Mouse (Mus musculus): ENCODE measurements around the gene Nyx.
"Not testable (repeated sequence)": the region's sequence is repeated elsewhere in the genome, so short reads cannot be mapped to it uniquely, and the experiment has no call there.

Nyx gene

DNA sequence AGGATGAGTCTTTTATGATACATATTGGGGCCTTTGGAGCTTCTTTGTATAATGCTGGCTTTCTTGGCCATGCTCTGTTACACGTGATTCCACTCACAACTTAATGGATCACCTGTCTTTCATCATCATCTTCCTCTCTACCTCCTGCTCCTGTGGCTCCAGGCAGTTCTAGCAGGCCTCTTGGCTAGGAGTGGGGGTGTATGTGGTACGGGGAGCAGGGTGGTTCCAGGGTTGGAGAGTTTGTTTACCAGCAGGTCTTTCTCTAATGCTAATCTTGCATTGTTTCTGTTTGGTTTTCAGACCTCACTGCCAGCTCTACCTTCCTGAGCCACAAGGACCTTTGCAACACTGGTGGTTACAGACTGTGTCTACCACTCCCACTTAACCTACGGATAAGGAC is at the start of gene Nyx:
Gene Nyx (plus strand): TSS at position 301 of the 400 bp plus-strand sequence.
- in situ Hi-C loops (cut with MseI, MboI) = loop anchor here (25.0 kb wide), 1 partner anchor 229 kb away; no protein-coding TSS in a partner anchor

DNA sequence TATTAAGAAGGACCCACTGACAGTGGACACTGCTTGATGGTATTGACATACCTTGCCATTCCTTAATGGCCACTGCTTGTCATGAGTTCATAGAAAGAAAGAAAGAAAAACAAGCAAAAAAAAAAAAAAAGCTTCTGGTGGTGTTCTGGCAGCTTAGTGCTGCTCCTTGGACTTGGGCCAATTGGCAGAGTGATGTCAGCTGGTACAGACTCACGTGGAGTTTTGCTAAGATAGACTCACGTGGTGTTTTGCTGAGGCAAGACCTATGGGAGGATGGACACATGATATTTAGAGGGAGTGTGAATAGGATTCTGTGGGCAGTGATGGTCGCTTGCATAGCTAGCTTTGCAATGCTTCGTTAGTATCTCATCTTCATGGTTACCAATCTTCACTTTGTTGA is 43.9 kb upstream of the Nyx start:
- in situ Hi-C loops (cut with MseI, MboI) = no loop called here

DNA sequence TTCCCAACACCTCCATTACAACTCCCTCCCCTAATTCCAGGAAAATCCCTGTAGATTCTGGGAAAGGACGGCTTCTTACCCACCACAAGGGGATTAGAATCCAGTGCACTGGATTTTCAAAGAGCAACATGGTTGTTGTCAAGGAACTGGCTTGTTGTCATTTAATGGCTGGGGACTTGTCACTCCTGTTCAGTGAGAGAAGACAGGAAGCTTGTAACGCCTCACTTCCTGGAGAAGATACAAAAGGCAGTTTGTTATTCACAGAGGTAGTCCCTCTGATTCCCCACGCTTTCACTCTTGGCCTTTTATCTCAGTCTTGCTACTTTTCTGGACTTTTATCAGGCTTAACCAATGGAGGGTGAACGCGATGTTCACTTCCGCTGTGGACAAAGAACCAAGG is 34.5 kb upstream of the Nyx start:
- in situ Hi-C loops (cut with MseI, MboI) = no loop called here

DNA sequence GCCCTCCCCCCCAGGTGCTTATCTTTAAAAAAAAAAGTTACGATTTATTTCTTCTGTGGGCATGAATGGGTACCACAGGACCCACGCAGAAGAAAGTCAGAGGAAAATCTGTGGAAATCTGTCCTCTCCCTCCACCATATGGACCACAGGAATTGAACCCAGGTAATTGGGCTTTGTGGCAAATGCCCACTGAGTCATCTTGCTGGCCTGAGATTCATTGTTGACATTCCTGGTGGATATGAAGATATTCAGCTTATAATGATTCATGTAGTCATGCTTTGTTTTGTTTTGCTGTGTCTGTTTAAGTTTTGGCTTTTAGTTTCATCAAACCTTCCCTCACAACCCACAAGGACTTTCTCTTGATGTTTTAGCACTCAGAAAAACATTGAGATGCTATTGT is 29.9 kb upstream of the Nyx start:
- in situ Hi-C loops (cut with MseI, MboI) = not testable (repeated sequence)

DNA sequence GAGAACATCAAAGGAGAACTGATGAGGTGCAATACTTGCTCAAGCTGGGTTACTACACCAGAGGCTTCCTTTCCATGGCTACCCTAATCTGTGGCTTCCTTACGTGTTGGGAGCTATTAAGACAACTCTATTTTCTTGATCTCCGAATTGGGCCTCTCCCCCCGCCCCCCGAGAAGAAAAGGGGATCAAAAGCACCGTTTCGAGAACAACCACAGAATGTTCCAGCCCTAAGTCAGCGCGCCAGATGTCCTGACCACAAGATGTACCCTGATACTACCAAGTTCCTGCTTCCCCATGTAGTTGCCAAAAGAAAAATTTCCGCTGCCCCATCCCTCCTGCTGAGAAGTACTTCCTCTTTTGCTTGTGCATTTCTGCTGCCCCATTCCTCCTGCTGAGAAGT is 9.4 kb upstream of the Nyx start:
- in situ Hi-C loops (cut with MseI, MboI) = loop anchor here (25.0 kb wide), 1 partner anchor 219 kb away; no protein-coding TSS in a partner anchor

DNA sequence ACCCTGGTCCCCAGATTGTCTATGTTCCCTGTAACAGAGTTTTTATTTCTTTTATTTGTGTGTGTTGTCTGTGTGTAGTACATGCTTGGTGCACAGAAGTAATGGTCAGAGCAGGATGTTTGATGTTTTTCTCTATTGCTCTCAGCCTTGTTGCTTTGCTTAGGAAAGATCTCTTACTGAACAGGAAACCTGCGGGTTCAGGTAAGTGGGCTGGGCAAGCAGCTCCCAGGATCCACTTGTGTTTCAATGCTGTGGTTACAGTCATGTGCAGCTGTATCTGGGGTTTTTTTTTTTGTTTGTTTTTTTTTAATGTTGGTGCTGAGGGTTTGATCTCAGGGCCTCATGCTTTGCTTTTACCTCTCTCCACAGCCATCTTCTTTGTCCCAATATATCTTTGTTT is 7.1 kb upstream of the Nyx start:
- in situ Hi-C loops (cut with MseI, MboI) = loop anchor here (25.0 kb wide), 1 partner anchor 221 kb away; no protein-coding TSS in a partner anchor

DNA sequence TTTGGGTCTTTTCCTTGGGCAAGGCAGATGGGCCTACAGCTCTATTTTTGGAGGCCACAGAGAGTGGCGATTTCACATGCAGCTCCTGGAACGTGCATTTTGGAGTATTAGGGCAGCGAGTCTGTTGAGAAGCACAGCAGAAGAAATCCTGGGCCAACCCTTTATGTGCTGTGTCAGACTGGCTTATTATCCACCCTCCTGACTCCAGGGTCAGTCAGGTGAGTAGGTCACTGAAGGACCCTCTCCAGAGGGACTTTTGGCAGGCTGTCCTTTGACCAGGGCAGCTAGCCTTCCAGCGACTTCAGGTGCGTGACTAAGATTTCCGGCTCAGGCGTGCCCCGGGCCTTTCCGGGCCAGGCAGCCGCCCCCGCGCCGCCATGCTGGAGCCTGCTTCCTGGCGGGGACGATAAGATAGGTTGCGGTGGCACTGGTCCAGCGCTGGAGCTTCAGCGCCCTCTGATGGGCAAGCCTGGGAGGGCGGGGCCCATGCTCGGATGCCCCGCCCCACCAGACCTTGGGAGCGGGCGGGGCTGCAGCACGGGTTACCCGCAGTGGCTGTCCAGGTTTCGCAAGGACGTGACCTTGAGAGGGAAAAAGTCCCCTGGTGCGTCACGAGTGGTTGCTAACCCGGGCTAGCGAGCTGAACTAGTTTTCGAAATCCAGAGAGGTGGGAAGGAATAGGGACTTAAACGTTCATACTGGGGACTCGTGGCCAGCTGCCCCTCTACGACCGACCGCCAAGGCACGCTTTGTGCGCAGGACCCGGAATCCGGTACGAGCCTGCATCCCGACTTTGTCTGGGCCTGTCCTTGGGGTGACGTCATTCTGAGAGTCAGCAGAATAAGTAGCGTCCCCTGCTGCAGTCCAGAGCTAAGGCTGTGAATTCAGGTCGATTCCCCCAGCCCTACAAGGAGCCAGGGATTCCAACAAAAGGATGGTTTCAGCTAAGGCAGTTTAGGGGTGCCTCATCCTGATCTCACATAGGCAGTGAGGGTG is 4.3 kb upstream of the Nyx start:
- in situ Hi-C loops (cut with MseI, MboI) = loop anchor here (25.0 kb wide), 1 partner anchor 224 kb away; no protein-coding TSS in a partner anchor

DNA sequence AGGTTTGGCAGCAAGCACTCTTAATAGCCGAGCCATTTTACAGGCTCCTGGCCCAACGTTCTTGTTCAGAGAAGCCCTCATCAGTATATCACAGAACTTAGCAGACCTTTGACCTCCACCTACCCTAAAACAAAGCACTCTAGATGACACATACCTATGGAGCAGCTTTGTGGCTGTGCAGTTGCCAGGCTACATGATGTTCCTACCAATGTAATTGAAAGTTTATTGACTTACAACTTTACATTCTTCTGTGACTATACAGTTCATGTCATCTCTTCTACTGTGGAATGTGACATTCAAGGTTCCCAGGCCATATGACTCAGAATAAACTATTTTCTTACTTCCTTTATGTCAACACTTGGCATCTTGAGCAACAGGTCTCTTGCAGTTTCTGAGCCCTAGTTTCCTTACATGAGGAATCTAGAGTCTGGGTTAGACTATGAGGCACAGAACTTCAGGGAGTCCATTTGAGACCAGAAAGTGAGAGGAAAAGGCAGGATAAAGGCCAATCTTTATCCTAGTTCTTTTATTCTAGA is 2.9 kb upstream of the Nyx start:
- in situ Hi-C loops (cut with MseI, MboI) = loop anchor here (25.0 kb wide), 1 partner anchor 226 kb away; no protein-coding TSS in a partner anchor

DNA sequence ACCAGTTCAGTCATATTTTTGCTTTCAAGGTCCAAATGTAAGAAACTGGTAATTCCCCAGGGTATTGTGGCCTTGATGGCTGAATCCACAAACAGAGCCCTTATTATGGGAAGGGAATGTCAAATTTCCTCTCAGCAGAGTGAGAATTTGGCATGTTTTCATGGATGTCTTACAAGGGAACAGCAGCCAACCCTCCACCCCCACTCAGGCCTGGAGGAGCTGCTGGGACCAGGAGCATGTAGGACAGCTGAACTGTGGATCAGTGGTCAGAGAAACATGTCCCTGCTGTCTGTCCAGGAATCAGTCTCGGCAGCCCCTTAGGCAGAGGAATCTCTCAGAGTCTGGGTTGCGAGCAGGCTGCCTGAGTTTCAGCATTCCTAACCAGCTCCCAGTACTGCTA is 771 bp downstream of the Nyx start:
- in situ Hi-C loops (cut with MseI, MboI) = loop anchor here (25.0 kb wide), 1 partner anchor 229 kb away; no protein-coding TSS in a partner anchor

DNA sequence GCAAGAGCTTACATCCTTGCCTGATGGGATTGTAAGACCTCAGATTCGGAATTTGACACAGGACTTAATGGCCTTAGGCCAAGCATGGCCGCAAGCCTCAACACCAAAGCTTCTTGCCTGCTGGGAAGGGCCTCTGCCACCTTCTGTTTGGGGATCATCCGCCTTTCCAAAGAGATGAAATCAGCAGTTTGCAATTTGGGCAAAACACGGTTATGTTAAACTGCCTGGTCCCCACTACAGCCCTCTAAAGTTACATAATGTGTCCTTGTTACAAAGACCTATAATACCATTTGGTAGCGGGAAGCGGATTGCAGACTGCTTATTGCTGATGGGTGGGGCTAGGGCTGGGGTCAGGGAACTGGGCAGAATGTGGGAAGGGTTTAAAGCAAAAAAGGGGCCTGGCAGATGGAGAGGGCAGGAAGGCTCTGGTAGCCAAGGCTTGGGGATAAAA is 1.2 kb downstream of the Nyx start:
- in situ Hi-C loops (cut with MseI, MboI) = loop anchor here (25.0 kb wide), 1 partner anchor 230 kb away; no protein-coding TSS in a partner anchor

DNA sequence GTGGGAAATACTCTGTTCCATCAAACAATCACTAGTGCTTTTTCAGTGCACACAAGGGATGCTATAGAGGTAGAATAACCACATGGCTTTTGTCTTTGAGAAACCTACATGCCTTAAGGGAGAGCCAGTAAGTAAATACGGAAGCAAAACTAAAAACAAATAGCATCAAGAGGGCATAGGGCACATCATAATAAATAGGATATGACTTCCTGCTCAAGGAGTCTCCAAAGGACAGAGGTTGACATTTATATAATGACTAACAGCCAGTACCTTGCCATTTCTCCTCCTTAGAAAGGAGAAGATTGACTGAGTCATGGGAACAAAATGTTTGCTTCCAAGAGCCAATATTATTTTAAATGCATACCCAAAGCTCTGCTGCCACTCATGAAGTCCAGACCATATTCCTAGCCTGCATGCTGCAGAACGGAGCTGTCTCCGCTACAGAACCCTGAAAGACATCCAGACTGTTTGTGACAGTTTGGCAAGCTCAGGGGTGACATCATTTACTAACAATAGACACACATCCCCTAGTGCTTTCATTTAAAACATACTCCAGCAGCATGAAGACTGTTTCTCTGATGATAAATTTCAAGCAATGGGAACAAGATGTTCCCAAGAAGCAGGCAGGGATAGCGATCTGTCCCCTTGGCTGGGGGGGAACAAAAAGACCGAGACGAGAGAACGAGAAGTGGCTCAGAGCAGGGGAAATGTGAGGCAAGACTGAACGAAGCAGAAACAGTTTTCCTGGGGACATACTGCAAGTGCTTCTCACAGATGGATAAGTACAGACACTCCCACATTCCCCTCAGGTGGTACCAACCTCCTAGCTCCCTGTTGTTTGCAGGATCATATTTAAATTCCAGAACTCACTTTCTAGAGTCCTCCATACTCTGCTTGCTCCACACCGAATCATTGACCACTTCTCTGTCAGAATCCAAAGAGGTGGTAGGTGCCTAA is 3.5 kb downstream of the Nyx start:
- in situ Hi-C loops (cut with MseI, MboI) = loop anchor here (25.0 kb wide), 1 partner anchor 232 kb away; no protein-coding TSS in a partner anchor

DNA sequence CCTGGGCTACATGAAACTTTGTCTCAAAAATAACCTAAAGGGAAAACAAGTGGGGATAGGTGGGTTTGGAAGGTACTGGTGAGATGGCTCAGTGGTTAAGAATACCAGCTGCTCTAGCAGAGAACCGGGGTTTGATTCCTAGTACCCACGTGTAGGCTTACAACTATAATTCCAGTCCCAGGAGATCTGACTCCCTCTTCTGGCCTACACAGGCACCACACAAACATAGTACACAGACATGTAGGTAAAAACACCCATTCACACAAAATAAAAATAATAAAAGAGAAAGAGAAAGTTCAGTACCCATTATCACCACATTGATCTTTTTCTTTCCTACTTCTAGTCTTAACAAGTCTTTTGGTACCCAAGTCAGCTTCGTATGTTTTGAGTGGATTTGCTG is 6.0 kb downstream of the Nyx start:
- in situ Hi-C loops (cut with MseI, MboI) = loop anchor here (25.0 kb wide), 1 partner anchor 235 kb away; no protein-coding TSS in a partner anchor

DNA sequence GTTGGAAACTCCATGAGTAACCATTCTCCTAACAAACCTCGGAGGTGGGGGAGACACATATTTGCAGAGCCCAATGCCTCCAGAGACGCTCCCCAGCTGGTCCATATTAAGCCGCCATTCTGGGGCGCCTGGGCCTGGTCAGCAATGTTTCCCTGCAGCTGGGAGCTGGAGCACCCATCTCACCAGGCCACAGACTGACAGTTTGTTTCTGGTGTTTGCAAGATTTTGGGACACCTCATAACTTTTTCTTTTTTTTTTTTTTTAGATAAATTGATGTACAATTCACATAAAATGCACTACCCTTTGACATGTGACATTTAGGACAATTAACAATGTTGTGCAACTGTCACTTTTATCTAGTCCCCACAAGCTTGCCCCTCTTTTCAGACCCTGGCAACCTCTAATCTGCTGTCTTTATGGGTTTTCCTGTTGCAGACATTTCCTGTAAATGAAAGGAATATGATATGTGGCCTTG is 6.9 kb downstream of the Nyx start:
- in situ Hi-C loops (cut with MseI, MboI) = loop anchor here (25.0 kb wide), 1 partner anchor 235 kb away; no protein-coding TSS in a partner anchor

DNA sequence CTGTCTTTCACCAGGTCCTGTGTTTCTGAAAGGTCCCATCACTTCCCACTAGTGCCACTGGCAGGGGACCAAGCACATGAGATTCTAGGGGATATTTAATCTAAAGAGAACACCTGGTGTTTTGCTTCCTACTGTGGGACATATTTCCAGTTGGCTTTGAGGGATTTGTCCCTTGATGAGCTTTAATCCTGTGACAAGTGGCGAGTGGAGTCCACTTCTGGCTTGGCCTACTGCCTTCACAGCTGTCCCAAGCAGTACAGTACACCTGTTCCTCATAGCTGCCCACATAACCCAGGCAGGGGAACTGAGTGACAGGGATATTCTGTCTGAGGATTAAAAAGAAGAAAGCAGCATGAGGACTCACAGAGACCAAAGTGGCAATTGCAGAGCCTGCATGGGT is 9.5 kb downstream of the Nyx start:
- in situ Hi-C loops (cut with MseI, MboI) = no loop called here

DNA sequence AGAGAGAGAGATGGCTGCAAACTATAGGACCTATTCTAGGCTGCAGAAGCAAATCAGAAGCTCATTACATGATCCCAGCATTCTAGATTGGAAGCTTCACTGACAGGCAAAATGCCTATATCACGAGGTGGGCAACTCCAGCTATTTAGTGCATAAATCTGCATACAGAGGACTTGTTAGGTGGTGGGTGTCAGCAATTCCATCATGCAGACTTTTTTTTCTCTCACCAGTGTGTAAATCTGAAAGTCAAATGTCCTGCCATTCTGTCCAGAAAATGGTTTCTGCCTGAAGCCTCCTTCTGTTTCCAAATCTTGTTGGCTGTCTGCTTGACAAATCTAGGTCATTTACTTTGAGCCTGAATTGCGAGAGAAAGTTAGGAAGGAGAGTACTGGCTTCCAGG is 11.7 kb downstream of the Nyx start:
- in situ Hi-C loops (cut with MseI, MboI) = no loop called here

DNA sequence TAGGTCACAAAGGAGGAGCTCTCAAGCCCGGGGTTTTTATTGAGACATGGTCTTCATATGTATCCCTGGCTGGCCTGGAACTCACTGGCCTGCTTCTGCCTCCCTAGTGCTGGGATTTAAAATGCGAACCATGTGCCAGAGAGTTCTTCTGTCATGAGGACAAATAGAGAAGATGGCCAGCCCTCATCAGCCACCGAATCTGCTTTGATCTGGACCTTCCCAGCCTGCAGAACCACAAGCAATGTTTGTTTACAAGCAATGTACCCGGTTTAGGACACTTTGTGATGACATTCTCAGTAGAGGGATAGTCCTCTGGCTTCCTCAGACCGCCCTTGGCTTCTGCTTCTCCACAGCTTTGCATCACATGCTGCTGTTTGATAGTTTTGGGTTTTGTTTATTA is 12.4 kb downstream of the Nyx start:
- in situ Hi-C loops (cut with MseI, MboI) = no loop called here

DNA sequence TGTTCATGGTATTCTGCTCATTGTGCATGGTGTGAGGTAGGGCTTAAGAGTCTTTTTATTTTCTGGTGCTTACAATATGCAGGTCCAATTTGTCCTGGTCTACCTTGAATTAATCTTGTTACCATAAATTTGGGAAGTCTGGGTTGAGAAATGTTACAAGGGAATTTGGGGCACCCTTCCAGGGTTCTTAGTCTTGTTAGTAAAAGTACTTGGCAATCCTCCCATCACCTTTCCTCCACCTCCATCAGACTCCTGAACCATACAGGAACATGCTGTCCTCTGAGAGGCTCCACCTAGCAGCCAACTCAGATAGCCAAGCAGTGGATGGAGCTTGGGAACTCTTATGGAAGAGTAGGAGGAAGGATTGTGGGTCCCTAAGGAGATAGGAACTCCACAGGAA is 13.7 kb downstream of the Nyx start:
- in situ Hi-C loops (cut with MseI, MboI) = no loop called here

DNA sequence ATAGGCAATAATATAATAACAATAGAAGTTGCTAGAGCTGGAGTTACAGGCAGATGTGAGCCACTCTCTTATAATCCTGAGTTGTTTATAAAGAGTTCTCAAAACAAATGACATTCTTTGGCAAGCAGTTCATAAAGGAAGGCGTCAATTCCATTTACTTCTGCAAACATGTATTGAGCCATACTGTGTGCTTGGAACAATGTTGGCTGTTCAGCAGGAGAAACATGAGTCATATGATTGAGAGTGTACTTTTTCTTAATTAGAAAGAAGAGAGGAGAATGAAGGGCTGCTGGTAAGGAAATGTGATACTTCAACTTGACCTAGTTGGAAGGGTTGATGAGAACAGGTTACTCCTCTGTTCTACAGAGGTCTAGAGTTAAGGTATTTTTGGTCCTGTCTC is 16.7 kb downstream of the Nyx start:
- in situ Hi-C loops (cut with MseI, MboI) = no loop called here

DNA sequence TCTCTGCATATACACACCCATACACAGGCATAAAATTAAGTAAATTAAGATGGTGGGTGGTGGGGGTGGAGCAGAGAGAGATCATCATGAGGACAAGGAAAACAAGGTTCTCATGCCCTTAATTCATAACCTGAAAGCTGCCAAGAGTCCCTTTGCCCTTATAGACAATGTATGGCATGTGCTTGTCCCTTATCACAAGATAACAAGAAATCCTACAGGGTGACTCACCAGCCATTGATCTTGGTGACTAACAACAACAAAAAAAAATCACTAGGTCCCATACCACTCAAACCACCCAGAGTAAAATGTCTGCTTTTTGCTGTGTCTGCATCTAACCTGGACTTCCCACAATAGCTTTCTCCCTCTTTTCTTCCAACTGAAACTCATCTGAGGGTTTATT is 18.5 kb downstream of the Nyx start:
- in situ Hi-C loops (cut with MseI, MboI) = no loop called here

DNA sequence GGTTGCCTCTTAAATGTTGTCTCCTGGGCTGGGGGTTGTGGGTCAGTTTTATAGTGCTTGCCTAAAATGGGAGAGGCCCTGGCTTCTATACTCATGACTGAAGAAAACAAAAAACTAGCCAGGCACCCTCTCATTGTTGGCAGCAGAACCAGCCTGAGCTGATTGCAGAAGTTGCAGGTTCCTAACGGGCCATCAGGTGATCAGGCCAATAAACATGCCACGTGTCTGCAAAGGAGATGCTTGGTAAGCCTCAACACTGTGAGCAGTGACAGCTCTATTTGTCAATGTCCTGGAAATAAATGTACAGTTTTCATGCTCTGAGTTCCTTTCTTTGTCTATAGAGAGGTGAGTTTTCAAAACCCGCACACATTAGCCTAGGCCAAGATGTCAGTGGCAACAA is 23.1 kb downstream of the Nyx start:
- in situ Hi-C loops (cut with MseI, MboI) = no loop called here

DNA sequence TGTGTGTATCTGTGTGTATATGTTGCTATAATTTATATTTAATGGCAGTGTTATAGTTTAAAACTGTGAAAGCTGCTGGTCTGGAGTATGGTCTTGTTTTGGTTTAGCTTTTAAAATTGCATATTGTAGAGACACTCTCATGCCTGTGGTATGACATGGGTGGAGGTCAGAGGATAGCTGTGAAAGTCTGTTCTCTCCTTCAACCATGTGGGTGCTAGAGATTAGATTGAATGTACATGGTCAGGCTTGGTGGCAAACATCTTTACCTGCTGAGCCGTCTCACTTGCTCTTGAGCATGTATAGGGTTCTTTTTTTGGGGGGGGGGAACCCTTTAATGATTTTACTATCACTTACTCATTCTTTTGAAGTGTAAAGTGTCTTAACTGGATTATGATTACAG is 23.9 kb downstream of the Nyx start:
- in situ Hi-C loops (cut with MseI, MboI) = no loop called here
